Mouse (Mus musculus): ENCODE measurements around the gene Plcd3.

The Plcd3 gene

DNA sequence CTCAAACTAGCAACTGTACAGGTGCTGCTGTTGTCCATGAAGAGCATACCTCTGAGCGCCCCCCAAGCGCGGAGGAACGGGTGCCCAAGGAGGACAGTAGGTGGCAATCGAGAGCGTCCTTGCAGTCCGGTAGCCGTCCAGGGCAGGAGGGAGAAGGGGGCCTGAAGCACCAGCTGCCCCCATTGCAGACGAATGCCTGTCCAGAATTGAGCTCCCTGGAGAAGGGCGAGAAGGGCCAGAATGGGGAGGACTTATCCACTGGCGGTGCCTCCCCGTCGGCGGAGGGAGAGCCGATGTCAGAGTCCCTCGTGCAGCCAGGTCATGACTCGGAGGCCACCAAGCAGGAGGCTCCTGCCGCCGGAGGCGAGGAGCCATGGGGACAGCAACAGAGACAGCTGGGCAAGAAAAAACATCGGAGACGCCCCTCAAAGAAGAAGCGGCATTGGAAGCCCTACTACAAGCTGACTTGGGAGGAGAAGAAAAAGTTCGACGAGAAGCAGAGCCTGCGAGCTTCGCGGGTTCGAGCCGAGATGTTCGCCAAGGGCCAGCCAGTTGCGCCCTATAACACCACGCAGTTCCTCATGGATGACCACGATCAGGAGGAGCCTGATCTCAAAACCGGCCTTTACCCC is 15.6 kb upstream of the Plcd3 start:
- peak; percentile 81 to 84 for DNase-seq

DNA sequence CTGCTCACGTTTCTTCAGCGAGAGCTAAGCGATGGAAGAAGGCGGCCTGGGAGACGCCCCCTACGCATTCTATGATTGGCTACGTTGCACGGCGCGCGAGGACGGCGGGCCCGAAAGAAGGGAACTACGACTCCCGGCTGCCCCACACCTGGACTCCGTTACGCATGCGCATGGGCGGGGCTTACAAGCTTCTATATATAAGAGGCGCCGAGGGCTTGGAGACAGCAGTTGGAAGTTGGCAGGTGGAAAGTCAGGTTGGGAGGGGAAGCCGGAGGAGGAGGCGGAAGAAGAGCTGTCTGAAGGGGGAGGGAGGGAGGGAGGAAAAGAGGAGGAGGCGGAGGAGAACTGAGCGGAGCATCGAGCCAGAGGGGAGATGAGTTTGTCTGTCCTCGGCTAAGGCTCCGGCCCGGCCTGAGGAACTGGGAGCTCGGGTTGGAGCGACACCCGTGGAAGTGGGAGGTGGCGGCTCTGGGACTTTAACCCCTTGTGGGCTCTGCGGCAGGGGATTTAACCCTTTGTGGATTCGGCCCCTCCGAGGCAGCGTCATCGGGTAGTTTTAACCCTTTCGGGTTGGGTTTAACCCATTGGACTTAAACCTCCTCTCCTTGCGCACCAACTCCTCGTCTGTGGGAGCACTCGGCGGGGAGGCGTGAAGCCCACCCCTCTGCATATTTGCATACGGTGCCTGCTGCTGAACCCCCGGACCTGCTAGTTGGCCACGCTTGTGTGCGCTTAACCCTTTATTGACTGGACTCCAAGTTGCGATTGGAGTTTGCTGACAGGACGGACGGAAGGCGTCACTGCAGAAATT is 14.8 kb upstream of the Plcd3 start, which contains the start of gene Hexim1:
Gene Hexim1 (plus strand): TSS at position 224 of the 811 bp plus-strand sequence.
- peak; percentile 100 for DNase-seq

DNA sequence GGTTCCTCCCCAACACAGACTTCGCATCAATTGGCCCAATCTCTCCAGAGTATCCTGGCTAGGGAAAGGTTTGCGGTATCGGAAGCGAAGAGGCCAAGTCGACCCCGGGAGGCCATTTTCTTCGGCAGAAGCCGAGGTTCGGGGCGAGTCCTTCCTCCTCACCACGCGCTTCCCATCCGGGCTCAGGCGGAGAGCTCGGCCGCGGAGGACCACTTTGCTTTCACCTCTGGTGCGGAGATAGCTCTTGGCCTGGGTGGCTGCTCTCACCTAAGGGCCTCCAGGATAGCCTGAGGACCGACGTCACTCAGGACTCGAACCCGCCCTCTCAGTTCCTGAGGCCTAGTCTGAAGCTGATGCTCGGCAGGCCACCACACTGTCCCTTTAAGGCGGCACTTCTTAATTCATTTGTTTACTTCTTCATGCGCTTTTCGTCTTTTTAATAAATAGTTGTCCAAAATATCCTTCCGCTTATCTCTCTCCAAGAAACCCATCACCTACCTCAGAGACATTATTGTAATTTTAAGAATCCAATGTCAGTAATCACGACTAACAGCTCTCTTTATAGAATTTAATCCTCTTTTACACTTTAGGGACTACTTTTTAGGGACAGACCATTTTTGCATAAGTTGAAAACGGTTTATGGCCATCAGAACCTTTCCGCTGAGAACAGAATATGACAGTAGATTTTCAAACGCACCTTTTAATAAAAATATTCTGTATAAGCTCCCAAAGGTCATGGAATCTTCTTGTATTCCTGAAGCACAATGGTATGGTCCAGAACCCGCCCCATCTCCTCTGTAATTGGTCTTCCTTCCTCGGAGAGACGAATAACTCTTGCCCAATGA is 13.9 kb upstream of the Plcd3 start:
- peak; percentile 84 to 90 for DNase-seq

DNA sequence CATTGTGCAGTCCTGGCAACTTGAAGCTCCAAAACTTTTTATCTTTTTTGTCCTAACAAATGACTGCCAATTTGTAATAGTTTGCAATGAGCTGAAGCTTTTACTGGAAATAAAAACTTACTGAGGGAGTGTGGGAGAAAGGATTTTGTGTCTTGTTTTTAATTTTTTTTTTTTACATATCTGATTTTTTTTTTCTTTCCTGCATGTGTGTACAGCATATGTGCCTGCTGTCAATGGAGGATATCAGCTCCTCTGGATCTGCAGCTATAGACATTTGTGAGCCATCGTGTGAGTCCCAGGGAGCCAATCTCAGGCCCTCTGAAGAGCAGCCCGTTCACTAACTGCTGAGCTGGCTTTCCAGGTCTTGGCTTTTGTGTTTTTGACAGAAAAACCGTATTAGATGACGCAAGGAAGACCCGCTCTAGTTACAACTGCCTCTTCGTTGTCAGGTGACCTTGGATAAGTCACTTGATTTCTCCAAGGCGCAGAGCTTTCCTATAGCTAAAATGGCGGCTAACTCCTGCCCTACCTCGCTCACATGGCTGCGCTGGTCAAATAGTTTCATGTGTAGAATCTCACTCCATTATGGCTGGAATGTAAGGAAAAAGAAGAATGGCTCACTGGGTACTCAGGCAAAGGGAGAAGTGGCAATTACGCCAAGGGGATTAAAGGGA is 12.9 kb upstream of the Plcd3 start:
- peak in 1 of 2 experiments; percentile 37 for DNase-seq

DNA sequence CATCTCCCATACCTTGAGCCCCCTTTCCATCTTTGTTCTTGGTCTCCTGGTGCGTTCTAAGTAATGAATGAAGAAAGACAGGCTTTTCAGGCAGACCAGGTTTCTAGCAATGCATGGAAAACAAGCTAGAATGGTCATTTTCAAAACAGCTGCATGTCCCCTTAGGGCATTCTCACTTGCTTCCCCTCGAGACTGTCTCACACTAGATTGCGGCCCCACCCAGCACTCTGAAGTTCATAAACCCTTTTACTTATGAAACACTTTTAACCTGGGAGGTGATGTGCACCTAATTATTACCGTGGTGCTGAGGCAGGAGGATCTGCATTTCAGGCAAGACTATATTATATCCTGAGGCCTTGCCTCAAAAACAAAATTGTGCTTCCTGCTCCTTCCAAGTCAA is 12.3 kb upstream of the Plcd3 start:
- DNase-seq, result no peak

DNA sequence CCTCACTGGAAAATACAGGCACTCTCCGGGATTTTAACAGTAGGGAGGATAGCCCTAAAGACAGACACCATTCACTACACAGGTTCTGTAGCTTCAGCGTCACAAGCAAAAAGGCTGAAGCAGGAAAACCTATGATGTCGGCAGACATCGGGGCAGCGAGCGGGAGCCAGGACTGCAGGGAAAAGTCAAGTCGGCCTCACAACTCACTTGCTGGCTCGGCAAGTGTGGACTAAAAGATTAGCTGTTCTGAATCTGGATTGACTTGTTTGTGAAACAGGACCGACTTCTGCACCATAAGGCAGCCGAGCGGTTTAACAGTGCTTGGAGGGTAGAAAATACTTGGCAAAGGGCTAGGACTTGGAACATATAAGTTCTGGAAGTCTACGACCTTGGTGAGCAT is 11.5 kb upstream of the Plcd3 start:
- DNase-seq, result no peak

DNA sequence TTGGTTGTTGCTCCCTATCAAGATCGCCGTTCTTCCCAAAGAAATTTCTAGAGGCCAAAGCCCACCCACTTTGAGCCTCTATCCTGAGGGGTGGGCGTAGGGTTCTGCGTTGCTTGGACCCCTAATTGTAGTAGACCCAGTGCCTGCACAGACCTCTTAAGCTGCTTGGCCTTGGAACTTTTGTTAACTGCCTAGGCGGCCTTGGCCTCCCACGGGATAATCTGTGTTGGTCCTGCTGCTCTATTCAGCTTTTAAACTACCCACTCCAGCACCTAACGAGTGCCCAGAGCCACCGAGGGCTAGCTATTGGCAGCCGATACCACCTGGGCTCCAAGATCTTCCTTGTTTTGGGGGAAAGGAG is 11.1 kb upstream of the Plcd3 start:
- no peak for DNase-seq

DNA sequence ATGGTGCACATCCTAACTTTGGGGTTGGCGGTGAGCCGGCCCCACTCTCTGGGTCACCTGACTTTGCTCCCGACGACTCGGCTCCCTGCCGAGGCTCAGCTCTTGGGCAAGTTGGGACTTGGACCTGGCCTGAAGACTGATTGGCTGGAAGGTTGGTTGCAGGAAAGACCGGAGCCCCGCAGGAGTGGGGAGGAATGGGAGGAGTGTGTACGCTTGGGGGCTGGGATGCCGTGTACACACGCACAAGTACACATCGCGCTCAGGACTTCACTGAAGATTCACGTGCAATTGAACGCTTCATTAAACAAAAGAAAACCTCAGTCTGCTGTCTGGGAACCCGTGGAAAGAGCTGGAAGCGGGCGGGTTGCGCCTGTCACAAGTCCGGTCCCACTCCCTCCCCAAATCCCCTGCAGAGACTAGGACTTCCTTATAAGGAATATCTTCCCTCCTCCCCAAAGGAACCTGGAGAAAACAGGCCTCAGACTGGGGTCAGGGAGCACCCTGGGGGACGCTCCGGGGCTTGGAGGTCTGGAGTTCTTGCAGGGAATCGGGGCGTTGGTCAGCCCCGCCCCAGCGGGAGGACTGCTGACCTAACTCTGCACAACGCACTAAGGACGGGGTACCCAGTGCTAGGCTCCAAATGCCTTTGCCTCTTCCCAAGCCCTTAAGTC is 10.6 kb upstream of the Plcd3 start:
- peak; percentile 48 to 54 for DNase-seq

DNA sequence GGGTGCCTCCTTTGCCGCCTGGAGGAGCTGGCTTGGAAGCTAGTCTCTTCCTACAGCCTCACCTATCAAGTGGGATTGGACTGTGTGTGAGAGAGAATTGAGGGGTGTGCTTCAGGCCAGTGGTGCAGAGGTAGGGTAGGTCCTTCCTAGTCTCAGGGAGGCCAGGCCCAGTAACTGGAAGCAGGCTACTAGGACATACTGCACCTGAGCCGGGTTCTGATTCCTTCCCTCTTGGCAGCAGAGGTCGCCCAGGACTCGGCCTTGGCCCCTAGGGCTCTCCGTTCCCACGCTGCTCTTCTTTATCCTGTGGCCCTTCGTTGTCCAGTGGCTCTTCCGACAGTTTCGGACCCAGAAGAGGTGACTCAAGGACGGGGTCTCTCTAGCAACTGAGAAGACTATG is 9.8 kb upstream of the Plcd3 start:
- DNase-seq, result no peak

DNA sequence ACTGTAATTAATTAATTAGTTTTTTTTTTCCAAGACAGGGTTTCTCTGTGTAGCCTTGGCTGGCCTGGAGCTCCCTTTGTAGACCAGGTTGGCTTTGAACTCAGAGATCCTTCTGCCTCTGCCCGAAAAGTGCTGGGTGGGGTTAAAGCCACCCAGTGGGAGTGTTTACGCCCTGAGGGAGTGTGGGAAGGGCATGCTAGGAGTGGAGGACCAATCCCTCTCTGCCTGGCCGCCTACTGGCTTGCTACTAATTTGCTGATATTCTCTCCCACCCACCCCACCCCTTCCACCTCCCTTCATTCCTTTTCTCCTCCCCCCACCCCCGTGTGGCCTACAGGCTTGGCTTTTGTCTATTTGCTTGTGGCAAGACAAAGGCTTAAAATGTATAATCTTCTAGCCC is 4.9 kb upstream of the Plcd3 start:
- DNase-seq, result no peak

DNA sequence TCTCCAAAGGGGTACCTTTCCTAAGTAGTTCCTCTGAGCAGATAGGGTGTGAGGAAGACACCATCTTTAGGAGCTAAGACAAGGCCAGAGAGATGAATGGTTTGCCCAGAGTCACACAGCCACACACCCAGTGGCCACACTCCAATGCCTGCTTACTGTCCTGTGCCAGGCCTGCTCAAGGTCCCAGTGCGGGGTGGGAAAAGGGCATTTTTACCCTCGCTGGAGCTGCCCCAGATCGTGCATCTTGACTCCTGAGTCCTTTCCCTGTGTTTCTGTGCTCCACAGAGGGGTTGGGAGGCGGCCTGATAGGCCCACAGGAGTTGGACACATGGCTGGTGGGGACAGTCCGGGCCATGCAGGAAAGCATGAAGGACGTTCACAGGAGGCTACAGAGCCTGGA is 4.4 kb upstream of the Plcd3 start:
- no peak for DNase-seq

DNA sequence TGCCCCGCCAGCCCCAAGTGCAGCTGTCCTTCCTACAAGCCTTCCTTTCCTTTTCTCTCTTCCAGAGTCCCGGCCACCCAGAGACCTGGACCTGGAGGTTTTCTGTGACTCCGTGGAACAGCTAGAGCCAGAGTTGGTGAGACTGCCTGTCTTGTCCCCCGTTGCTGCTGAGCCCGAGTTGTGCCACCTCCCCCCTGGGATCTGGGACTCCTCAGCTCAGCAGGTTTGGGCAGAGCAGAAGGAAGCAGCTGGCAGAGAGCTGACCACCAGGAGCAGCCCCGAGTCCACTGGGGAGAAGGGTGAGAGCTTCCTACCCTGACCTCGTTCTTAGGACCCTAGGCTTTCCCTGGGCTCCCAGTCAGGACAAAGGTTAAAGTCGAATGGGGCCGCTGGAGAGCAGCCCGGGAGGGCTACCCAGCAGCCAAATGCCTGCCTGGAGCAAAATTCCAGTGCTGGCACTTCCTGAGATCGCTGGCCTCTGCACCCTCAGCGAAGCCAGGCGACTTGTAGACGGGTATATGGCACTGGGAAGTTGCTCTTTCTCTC is 3.8 kb upstream of the Plcd3 start:
- DNase-seq, result no peak

DNA sequence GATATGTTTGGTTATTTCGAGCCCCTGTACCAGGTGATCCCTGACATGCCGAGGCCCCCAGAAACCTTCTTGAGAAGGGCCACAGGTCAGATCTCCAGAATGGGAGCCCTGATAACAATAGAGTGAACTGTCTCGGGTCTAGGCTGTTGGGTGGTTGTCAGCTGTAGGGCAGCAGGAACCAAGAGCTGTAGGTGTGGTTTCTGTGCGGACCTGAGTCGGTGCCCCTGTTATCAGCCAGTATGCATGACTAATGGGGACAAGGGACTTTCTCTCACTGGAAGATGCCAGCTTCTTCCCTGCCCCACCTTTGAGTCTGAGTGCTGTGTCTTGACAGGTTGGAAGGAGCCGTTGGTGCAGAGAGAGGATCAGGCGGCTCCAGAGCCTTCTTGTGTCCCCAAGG is 3.0 kb upstream of the Plcd3 start:
- no peak for DNase-seq

DNA sequence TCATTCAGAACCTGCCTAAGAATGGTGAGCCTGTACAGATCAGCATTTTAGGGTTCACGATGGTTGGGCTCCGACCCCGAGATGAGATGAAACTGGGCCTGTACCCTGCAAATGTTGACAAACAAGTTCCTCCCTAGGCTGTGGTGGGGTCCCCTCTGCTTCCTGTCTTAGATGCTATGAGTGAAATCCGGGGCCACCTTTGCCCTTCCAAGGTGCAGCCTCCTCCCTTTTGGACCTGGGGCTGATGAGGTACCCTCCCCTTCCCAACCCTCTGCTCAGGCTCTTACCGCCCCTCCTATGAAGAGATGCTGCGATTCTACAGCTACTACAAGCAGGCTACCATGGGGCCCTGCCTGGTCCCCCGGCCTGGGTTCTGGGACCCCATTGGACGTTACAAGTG is 2.2 kb upstream of the Plcd3 start:
- peak; percentile 13 to 36 for DNase-seq

DNA sequence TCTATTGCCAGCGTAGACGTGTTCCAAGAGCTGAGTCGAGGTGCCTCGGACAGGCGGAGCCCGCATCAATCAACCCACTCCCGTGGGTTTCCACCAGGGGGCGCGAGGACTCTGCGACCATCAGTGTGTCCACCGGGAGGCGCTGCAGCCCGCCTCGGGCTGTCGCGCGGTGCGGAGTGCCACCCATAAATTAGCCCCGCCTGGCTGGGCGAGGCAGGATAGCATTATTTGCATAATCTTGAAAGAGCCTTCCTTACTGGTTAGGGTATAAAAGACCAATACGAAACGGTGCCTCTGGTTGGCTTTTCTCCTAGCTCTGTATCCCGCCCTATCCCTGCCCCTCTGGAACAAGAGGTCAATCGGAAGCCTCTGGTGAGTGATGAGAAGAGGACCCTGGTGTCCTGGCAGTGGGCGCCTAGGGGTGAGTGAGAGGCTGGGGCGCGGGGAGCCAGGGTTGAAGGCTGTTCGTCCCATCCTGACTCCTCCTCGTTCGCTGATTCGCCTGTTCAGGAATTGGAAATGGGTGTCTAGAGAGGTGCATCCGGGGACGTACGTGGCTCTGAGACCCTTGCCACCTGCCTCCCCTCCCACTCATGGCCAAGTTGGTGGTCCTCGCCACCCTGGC is 1.4 kb upstream of the Plcd3 start:
- DNase-seq, result peak; percentile 95 to 99

DNA sequence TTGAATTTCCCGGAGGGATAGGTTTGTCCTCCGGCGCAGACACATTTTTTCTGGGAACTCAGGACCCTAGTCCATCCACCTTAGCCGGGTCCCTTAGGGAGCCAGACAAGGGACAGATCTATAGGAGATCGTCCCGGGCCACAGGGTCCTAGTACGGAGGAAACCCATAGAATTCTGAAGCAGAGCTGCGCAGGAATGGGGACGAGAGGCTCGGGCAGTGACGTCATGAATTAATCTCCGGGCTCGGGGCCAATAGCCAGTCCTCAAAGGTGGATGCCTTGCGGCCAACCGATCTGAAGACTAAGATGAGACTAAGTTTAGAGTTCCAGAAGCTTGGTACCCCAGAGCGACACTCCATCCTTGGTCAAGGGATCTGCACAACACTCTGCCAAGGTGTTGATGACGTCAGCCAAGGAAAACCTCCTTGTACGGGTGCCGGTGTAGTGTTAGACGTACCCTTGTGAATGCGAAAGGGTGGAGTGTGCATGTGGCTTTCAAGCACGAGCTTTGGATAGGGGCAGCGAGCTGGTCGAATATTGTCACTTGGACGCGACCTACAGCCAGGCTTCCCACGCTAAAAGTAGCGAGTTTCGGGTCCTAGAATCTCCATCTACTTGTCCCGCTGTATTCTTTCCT is 526 bp upstream of the Plcd3 start:
- peak; percentile 80 to 85 for DNase-seq

DNA sequence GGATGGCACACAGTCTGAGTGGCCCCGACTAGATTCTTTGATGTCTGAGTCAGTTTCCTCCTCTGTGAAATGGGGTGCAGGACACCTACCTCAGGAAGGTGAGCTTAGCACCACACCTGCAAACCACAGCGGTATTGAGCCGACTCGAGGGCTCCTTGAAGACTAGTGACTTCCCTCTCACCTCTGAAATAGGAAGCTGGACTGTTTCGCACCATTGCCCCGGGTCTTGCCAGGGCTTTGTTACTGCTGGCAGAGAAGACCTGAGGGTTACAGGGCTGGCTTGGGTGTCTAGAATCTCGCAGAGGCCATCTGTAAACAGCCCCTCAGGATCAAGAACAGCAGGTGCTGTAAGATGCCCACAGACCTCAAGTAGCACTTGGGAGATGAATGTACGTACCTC is 1.1 kb downstream of the Plcd3 start:
- DNase-seq, result no peak

DNA sequence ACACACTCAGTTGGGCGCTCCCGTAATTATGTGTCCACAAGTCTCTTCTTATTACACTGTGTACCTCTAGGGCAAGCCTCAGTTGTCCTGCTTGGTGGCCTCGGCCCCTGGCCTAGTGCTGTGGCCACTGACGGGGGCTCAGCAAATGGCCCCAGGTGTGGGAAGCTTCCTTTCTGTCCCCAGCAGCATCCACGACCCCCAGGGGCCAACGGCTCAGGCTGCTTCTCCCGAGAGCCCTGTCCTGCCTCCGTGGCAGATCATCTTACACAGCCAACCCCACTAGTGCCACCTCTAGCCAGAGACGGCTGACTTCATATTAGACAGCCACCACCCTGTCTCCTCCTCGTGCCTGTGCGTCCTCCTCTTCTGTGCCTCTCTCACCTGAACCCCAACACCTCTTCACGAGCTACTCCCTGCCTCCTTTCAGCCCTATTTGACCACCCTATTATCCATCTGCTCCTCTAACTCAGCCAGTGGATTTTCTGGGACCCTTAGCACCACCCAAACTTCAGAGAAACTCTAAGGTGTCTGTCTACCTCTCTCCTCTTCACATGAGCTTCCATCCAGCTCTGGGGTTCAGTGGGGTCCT is 2.0 kb downstream of the Plcd3 start:
- no peak for DNase-seq

DNA sequence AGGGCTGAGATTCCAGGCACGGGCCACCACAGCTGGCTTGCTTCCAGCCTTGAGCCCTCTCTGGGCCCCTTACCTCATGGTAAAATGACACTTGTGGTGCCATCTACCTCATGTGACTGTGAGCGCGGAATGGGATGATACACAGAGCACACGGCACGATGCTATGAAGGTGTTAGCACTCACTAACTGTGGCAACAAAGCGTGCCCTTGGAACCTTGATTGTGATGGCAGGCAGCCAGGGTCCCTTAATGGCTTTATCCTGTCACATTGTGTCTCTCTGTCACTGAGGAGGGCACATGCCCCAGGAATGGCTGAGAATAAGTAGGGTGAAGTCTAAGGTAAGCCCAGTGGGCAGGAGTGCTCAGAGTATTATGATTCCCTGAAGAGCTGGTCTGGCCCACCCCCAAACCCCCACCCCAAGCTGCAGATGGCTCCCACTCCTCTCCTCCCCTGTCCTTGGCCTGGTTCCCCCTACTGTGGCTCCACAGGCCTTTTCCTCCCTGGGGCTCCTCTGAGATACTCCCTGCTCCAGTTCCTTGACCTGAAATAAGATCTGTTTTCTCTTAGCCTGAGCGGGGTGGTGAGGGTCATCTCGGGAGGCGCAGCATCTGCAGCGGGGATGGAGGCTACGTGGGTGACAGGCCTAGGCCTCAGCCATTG is 2.8 kb downstream of the Plcd3 start:
- peak in 1 of 2 experiments; percentile 41 for DNase-seq
